Mouse (Mus musculus) gastrocnemius, postnatal 4 days (tissue): Measurements from ENCODE around the gene Dusp1. TPM values are rescaled to one million over a fixed set of nuclear protein-coding genes. Genes with fewer than 3 reads are reported as not detected.
A peak's percentile ranks its signal among the peaks of the same experiment; 100 is the strongest.

Experiments
- DNase-seq, 2 experiments: peaks; one replicate each; pipeline ENCODE4 v3.0.0; 2021 to 2022; ENCODE audit warnings: low spot score in 2 of 2, mixed read lengths in 2 of 2
- long read RNA-seq, 2 experiments: library from polyadenylated mRNA; stranded (forward); transcript quantifications; one replicate each; pipeline ENCODE4 v2.0.0; 2021
- total RNA-seq, 2 experiments: library from RNA; stranded (reverse); gene quantifications; 2 replicates each; pipeline ENCODE4 v1.2.3; 2021

The Dusp1 gene
- 10 to 100 TPM; 33.6 to 42.9 TPM for total RNA-seq
- long read RNA-seq, experiment 1, transcript Dusp1-202 (4 exons, 1,990 nt) = major isoform, 91 of 100 reads
- long read RNA-seq, experiment 1, partial matches to known transcripts = 5 of 100 reads
- long read RNA-seq, experiment 1, other reads (novel, unspliced or antisense) = 4 of 100 reads
- long read RNA-seq, experiment 2, transcript Dusp1-202 (4 exons, 1,990 nt) = major isoform, 68 of 75 reads
- long read RNA-seq, experiment 2, partial matches to known transcripts = 5 of 75 reads
- long read RNA-seq, experiment 2, other reads (novel, unspliced or antisense) = 1 of 75 reads

GRCm38 (mm10) chr17:26561651-26562181 is at the start of gene Dusp1:
Gene Dusp1, minus strand, starts transcription at chr17:26562128.
- peak in 1 of 2 experiments; percentile 42 for DNase-seq

GRCm38 (mm10) chr17:26611328-26611727 is 49.4 kb upstream of the Dusp1 start:
- no peak for DNase-seq

GRCm38 (mm10) chr17:26609820-26610219 is 47.9 kb upstream of the Dusp1 start:
- no peak for DNase-seq

GRCm38 (mm10) chr17:26608877-26609276 is 46.9 kb upstream of the Dusp1 start:
- DNase-seq = no peak

- no peak for DNase-seq
These were observed 46.4 kb upstream of the Dusp1 start for GRCm38 (mm10) chr17:26608348-26608747.

- DNase-seq = no peak
These were observed 44.6 kb upstream of the Dusp1 start for GRCm38 (mm10) chr17:26606516-26606915.

- no peak for DNase-seq
These were observed 43.7 kb upstream of the Dusp1 start for GRCm38 (mm10) chr17:26605636-26606035.

- DNase-seq = no peak
These were observed 41.4 kb upstream of the Dusp1 start for GRCm38 (mm10) chr17:26603311-26603710.

- DNase-seq = peak in 1 of 2 experiments; percentile 60
These were observed 40.5 kb upstream of the Dusp1 start for GRCm38 (mm10) chr17:26602371-26602885.

- DNase-seq = no peak
These were observed 40.0 kb upstream of the Dusp1 start for GRCm38 (mm10) chr17:26601926-26602325.

GRCm38 (mm10) chr17:26601514-26601913 is 39.6 kb upstream of the Dusp1 start:
- DNase-seq = no peak

- DNase-seq = no peak
These were observed 39.1 kb upstream of the Dusp1 start for GRCm38 (mm10) chr17:26600913-26601447.

GRCm38 (mm10) chr17:26598845-26599244 is 36.9 kb upstream of the Dusp1 start:
- DNase-seq = no peak

- no peak for DNase-seq
These were observed 35.0 kb upstream of the Dusp1 start for GRCm38 (mm10) chr17:26596856-26597481.

- DNase-seq = peak in 1 of 2 experiments; percentile 74
These were observed 34.3 kb upstream of the Dusp1 start for GRCm38 (mm10) chr17:26596168-26596658.

- no peak for DNase-seq
These were observed 33.7 kb upstream of the Dusp1 start for GRCm38 (mm10) chr17:26595448-26596167.

GRCm38 (mm10) chr17:26594958-26595357 is 33.0 kb upstream of the Dusp1 start:
- DNase-seq = no peak

GRCm38 (mm10) chr17:26594171-26594570 is 32.2 kb upstream of the Dusp1 start:
- DNase-seq = no peak

- DNase-seq = no peak
These were observed 31.3 kb upstream of the Dusp1 start for GRCm38 (mm10) chr17:26593199-26593598.

GRCm38 (mm10) chr17:26592510-26592909 is 30.6 kb upstream of the Dusp1 start:
- no peak for DNase-seq

GRCm38 (mm10) chr17:26587961-26588487 is 26.1 kb upstream of the Dusp1 start:
- no peak for DNase-seq
